Mouse (Mus musculus) kidney, embryonic 15.5 days (tissue): ENCODE measurements around the gene Tll1. TPM values are rescaled to one million over a fixed set of nuclear protein-coding genes. Genes with fewer than 3 reads are reported as not detected.

Source experiments
- ATAC-seq: fragments of 200-750 bp; cut with Nextera tagmentation; replicated peaks from 2 replicates; pipeline ENCODE4 v1.8.0; 2017; ENCODE audit warnings: moderate TSS enrichment; ENCODE audit not compliant: low FRiP score
- H3K27ac ChIP-seq: fragments of 300-500 bp; sonication (generic); 2 replicates; pipeline ENCODE4 v1.5.1; 2015; ENCODE audit warnings: mild to moderate bottlenecking, inconsistent platforms
- H3K27me3 ChIP-seq: fragments of 300-500 bp; sonication (generic); 2 replicates; pipeline ENCODE4 v1.6.1; 2015; ENCODE audit warnings: inconsistent platforms
- H3K36me3 ChIP-seq: fragments of 300-500 bp; sonication (generic); 2 replicates; pipeline ENCODE4 v1.6.1; 2015; ENCODE audit warnings: inconsistent platforms
- H3K4me1 ChIP-seq: fragments of 300-500 bp; sonication (generic); 2 replicates; pipeline ENCODE4 v1.6.1; 2015; ENCODE audit warnings: inconsistent platforms
- H3K4me2 ChIP-seq: fragments of 300-500 bp; sonication (generic); 2 replicates; pipeline ENCODE4 v1.6.1; 2015; ENCODE audit warnings: moderate library complexity, mild to moderate bottlenecking, inconsistent platforms
- H3K4me3 ChIP-seq: fragments of 300-500 bp; sonication (generic); replicated peaks from 2 replicates; pipeline ENCODE4 v1.5.1; 2015; ENCODE audit warnings: mild to moderate bottlenecking, inconsistent platforms
- H3K9ac ChIP-seq: fragments of 300-500 bp; sonication (generic); 2 replicates; pipeline ENCODE4 v1.6.1; 2015; ENCODE audit warnings: mild to moderate bottlenecking, inconsistent platforms
- H3K9me3 ChIP-seq: fragments of 300-500 bp; sonication (generic); replicated peaks from 2 replicates; pipeline ENCODE4 v1.6.1; 2016; ENCODE audit warnings: inconsistent platforms
- WGBS: fragments of 180-500 bp; shearing (Covaris S2); methylation state at CpG from one replicate; pipeline ENCODE4 v1.1.7; 2015; ENCODE audit warnings: mixed read lengths; 5-methylcytosine and 5-hydroxymethylcytosine counted together
- polyA plus RNA-seq: library from polyadenylated mRNA; unstranded; fragments of >200 nt; fragmentation: Nextera tagmentation; extraction: Ambion mirVana; gene quantifications from 2 replicates; pipeline ENCODE4 v1.2.1, GENCODE M21; 2015

Tll1 gene
- polyA plus RNA-seq, 1 experiment from 2014 or later = 0.60 TPM

- H3K36me3 ChIP-seq = no peaks in the 10 kb centered on the region
- no peak overlapping the region for H3K4me2 ChIP-seq
- H3K27me3 ChIP-seq = no peaks in the 10 kb centered on the region
- no peak for ATAC-seq
- H3K27ac ChIP-seq = no peak overlapping the region
- no peaks in the 10 kb centered on the region for H3K4me1 ChIP-seq
- H3K9me3 ChIP-seq = no peaks in the 10 kb centered on the region
- 61% methylated on average over 2 of the region's 2 CpGs for WGBS
- H3K4me3 ChIP-seq = no peak overlapping the region
- H3K9ac ChIP-seq = no peak overlapping the region
Measured at GRCm38 (mm10) chr8:64193421-64193820, 12.7 kb downstream of the Tll1 start.

DNA sequence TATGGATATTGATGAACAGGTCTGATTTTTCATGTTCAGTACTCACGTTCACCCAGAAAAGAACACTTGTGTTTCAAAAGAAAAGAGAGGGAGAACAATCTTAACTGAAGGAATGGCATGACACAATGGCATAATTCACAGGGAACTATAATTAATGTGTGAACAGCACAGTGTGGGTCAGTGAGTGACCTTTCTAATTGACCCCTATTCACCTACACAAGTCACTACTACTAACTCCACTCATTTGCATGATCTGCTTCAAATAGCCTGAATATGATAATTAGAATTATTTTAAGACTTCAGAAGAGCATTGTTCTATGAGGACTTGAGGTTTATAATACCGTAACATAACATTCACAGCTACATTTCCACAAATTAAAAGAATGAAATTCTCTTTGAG lies 18.2 kb downstream of the Tll1 start:
- H3K4me3 ChIP-seq = no peak overlapping the region
- no peaks in the 10 kb centered on the region for H3K27me3 ChIP-seq
- WGBS = 84% methylated on average over 2 of the region's 2 CpGs
- H3K27ac ChIP-seq = no peak overlapping the region
- no peaks in the 10 kb centered on the region for H3K9me3 ChIP-seq
- no peak overlapping the region for H3K9ac ChIP-seq
- H3K4me2 ChIP-seq = no peak overlapping the region
- H3K4me1 ChIP-seq = no peaks in the 10 kb centered on the region
- ATAC-seq = no peak
- H3K36me3 ChIP-seq = no peaks in the 10 kb centered on the region

- Histone ChIP-seq H3K36me3 (no peaks in the 10 kb centered on the region), H3K27me3 (no peaks in the 10 kb centered on the region), H3K9ac (no peak overlapping the region), H3K4me3 (no peak overlapping the region), H3K9me3 (no peaks in the 10 kb centered on the region), H3K27ac (no peak overlapping the region), H3K4me1 (no peaks in the 10 kb centered on the region), H3K4me2 (no peak overlapping the region)
- no peak for ATAC-seq
- WGBS = 82% methylated on average over 2 of the region's 2 CpGs
Measured at GRCm38 (mm10) chr8:64176931-64177330, 29.1 kb downstream of the Tll1 start.

GRCm38 (mm10) chr8:64174916-64175315 lies 31.2 kb downstream of the Tll1 start:
- ATAC-seq = no peak
- Histone ChIP-seq H3K4me3 (no peak overlapping the region), H3K9me3 (no peaks in the 10 kb centered on the region), H3K4me2 (no peak overlapping the region), H3K36me3 (no peaks in the 10 kb centered on the region), H3K4me1 (no peaks in the 10 kb centered on the region), H3K9ac (no peak overlapping the region), H3K27ac (no peak overlapping the region), H3K27me3 (no peaks in the 10 kb centered on the region)
- 81% methylated on average over 3 of the region's 3 CpGs for WGBS

GRCm38 (mm10) chr8:64173759-64174158 lies 32.3 kb downstream of the Tll1 start:
- Histone ChIP-seq H3K9me3 (no peaks in the 10 kb centered on the region), H3K9ac (no peak overlapping the region), H3K27me3 (no peaks in the 10 kb centered on the region), H3K27ac (no peak overlapping the region), H3K4me3 (no peak overlapping the region), H3K36me3 (no peaks in the 10 kb centered on the region), H3K4me1 (no peaks in the 10 kb centered on the region), H3K4me2 (no peak overlapping the region)
- ATAC-seq = no peak
- 73% methylated on average over 2 of the region's 2 CpGs for WGBS

- no peak overlapping the region for H3K27ac ChIP-seq
- no peaks in the 10 kb centered on the region for H3K36me3 ChIP-seq
- WGBS = 56% methylated on average over 9 of the region's 9 CpGs
- H3K4me2 ChIP-seq = no peak overlapping the region
- no peaks in the 10 kb centered on the region for H3K4me1 ChIP-seq
- peak; percentile 56; the same call in 1 of the 2 replicates for ATAC-seq
- H3K27me3 ChIP-seq = no peaks in the 10 kb centered on the region
- no peak overlapping the region for H3K4me3 ChIP-seq
- H3K9me3 ChIP-seq = no peaks in the 10 kb centered on the region
- H3K9ac ChIP-seq = no peak overlapping the region
Measured at GRCm38 (mm10) chr8:64152899-64153891, 52.9 kb downstream of the Tll1 start.

DNA sequence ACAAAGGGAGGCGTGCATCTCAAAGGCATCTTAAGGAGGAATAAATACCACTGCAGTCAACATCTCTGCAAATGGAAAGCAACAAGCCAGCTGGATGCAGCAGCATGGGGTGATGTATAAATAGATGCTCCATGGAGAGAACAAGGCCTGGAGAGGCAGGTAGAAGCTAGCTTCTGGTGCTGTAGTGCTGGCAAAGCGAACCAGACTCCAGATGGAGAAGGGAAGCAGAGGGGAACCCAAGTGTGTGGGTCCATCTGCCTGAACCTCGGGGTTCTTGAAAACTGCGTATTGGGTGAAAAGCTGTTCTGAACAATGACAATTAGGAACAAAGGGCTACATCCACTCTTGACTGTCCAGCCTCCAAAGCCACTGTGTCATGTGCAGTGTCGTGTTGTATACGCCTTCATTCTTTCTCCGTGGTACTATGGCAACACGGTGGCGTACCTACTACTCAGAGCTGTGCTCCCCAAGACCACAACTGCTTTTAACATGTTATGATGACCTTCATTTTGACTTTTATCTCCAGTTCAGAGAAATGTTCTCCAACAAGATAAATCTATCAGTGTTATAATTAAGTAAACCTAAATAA lies 53.8 kb downstream of the Tll1 start:
- Histone ChIP-seq H3K4me1 (no peaks in the 10 kb centered on the region), H3K9me3 (no peaks in the 10 kb centered on the region), H3K27me3 (no peaks in the 10 kb centered on the region), H3K27ac (no peak overlapping the region), H3K36me3 (no peaks in the 10 kb centered on the region), H3K4me3 (no peak overlapping the region), H3K9ac (no peak overlapping the region), H3K4me2 (no peak overlapping the region)
- 78% methylated on average over 9 of the region's 9 CpGs for WGBS
- no peak for ATAC-seq

DNA sequence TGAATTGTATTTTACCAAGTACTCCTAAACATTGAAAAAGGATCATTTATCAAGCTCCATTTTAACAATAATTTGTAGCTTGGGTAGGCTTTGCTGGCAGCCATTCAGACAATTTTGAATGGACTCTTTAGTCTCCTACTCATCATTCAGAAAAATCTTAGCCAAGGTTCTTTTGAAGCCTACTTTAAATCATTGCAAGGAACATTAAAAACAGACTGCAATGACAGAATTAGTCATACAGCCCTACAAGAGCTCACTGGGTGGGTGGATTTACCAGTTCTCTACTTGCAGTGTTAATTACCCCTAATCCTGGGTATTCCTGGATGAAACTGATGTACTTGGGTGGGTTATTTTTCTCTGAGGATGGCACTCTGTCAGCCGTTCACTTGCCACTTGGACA lies 69.5 kb downstream of the Tll1 start:
- Histone ChIP-seq H3K27me3 (no peaks in the 10 kb centered on the region), H3K4me1 (no peaks in the 10 kb centered on the region), H3K27ac (no peak overlapping the region), H3K9ac (no peak overlapping the region), H3K4me2 (no peak overlapping the region), H3K4me3 (no peak overlapping the region), H3K36me3 (no peaks in the 10 kb centered on the region), H3K9me3 (no peaks in the 10 kb centered on the region)
- WGBS = 90% methylated on average over 1 of the region's 1 CpGs
- no peak for ATAC-seq

- ATAC-seq = no peak
- WGBS = 69% methylated on average over 2 of the region's 2 CpGs
Measured at GRCm38 (mm10) chr8:64107190-64107589, 98.9 kb downstream of the Tll1 start.

DNA sequence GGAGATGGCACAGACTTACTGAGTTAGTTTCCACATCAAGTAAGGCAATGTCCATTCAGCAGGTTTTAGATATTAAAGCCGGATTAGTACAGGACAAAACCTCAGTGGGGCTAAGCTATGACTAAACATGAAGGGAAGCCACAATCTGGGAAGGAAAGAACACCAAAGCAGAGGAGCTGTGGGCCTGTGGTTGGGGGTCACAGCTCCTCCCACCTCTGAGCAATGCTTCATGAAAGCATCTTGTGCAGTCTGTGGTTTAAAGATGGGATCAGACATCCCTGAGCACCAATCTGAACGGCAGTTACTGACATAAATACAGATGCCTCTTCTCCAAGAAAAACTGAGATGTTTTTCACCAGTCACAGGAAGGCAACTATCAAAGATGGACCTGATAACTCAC lies 132.7 kb downstream of the Tll1 start:
- Histone ChIP-seq H3K4me1 (no peaks in the 10 kb centered on the region), H3K9me3 (no peaks in the 10 kb centered on the region), H3K4me2 (no peak overlapping the region), H3K9ac (no peak overlapping the region), H3K36me3 (no peaks in the 10 kb centered on the region), H3K27me3 (no peaks in the 10 kb centered on the region), H3K4me3 (no peak overlapping the region), H3K27ac (no peak overlapping the region)
- 81% methylated on average over 2 of the region's 2 CpGs for WGBS
- ATAC-seq = no peak

More at GRCm38 (mm10) chr8:64107190-64107589, 98.9 kb downstream of the Tll1 start:
- H3K27ac ChIP-seq = no peak overlapping the region
- H3K27me3 ChIP-seq = no peaks in the 10 kb centered on the region
- H3K4me3 ChIP-seq = no peak overlapping the region
- H3K4me2 ChIP-seq = no peak overlapping the region
- H3K36me3 ChIP-seq = no peaks in the 10 kb centered on the region
- H3K9me3 ChIP-seq = no peaks in the 10 kb centered on the region
- no peaks in the 10 kb centered on the region for H3K4me1 ChIP-seq
- no peak overlapping the region for H3K9ac ChIP-seq

DNA sequence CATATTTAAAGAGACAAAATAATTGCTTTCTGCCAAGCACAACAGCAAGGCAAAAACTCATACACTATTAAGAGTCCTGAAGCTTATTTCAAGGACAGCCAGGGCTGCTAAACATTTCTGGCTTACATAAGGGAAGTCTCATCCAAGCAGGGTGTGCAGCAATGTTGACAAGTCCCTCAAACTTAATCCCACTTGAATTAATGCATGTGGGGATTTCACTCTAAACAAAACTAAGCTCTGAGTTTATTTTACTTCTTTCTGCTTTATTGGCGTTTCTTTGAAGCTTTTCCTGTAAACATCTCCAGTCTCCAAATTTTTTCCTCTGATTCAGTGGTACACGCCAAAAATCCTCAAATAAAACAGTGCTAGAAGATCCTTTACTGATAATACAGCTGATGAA lies 146.2 kb downstream of the Tll1 start:
- 54% methylated on average over 2 of the region's 2 CpGs for WGBS
- H3K4me1 ChIP-seq = no peaks in the 10 kb centered on the region
- no peaks in the 10 kb centered on the region for H3K36me3 ChIP-seq
- no peak overlapping the region for H3K4me2 ChIP-seq
- H3K9ac ChIP-seq = no peak overlapping the region
- no peak for ATAC-seq
- no peak overlapping the region for H3K4me3 ChIP-seq
- H3K9me3 ChIP-seq = no peaks in the 10 kb centered on the region
- H3K27ac ChIP-seq = no peak overlapping the region
- no peaks in the 10 kb centered on the region for H3K27me3 ChIP-seq

DNA sequence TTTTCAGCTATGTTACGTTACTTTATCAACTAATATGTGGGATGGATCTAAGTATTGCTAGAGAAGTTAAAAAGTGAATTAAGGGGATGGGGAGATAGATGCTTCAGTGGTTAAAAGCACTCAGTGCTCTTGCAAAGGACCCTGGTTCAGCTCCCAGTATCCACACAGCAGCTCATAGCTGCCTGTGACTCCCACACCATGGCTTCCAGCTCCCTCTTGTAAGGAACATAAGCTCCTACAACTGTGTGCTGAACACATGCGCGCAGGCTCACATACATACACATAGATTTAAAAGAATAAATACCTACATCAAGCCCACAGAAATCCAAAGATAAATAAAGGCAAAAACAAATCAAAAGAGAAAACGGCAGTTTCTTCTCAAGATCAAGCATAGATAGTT lies 148.5 kb downstream of the Tll1 start:
- Histone ChIP-seq H3K4me3 (no peak overlapping the region), H3K36me3 (no peaks in the 10 kb centered on the region), H3K9me3 (no peaks in the 10 kb centered on the region), H3K4me1 (no peaks in the 10 kb centered on the region), H3K27me3 (no peaks in the 10 kb centered on the region), H3K9ac (no peak overlapping the region), H3K4me2 (no peak overlapping the region), H3K27ac (no peak overlapping the region)
- 50% methylated on average over 4 of the region's 4 CpGs for WGBS
- ATAC-seq = 0 out of 2 replicates have a peak, but pooled peaks have one; percentile 77
